Mouse (Mus musculus): Measurements from ENCODE around the gene Arpc4. TPM values are rescaled to one million over a fixed set of nuclear protein-coding genes. Genes with fewer than 3 reads are reported as not detected.

Arpc4 gene
- total and polyA plus RNA-seq, 3 experiments = 150 to 314 (median 202) TPM

DNA sequence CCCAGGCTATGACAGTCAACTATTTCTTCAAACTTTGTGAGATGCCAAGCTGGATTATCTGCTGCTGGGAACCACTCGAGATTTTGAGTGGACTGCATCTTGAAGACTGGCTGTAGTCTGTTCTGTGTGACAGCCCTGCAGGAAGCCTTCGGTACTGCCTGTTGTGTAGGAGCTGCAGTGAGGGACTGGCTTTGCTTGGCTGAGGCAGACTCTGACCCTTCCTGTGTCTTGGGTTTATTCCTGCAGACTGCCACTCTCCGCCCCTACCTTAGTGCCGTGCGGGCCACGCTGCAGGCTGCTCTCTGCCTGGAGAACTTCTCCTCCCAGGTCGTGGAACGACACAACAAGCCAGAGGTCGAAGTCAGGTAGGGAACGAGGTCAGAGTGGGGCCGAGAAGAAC, 2.6 kb downstream of the Arpc4 start:
- dilution Hi-C loops (cut with MboI; ENCODE audit: extremely low pct_ligation_motif_present, extremely low pct_unique_long_range_greater_than_20kb, low sequenced_read_pairs) (no loop called here), in situ Hi-C loops (cut with MboI; ENCODE audit: low pct_ligation_motif_present, low pct_unique_long_range_greater_than_20kb, low sequenced_read_pairs) (no loop called here)
- H3K4me2 ChIP-seq (ENCODE audit: insufficient read depth, low read depth, poor library complexity, severe bottlenecking) = no peak overlapping the region; the same call in 1 of the 2 replicates
- H3K27ac ChIP-seq (ENCODE audit: insufficient read depth, low read depth) = no peak overlapping the region
- H3K79me2 ChIP-seq (replicated peaks; ENCODE audit: control insufficient read depth, extremely low read depth, insufficient read depth, poor library complexity, severe bottlenecking) = peaks cover 42% of the 10 kb centered on the region
- no peak for TF ChIP-seq MAFK (IDR thresholded peaks at IDR 0.05; ENCODE audit: insufficient replicate concordance, low read length)
- no peak for TF ChIP-seq TBP (conservative IDR thresholded peaks at IDR 0.05; ENCODE audit: low read depth, low read length)
- no peak for TF ChIP-seq IRF4 (IDR thresholded peaks at IDR 0.05; ENCODE audit: low read depth, low read length)
- TF ChIP-seq KAT2A (IDR thresholded peaks at IDR 0.05; ENCODE audit: insufficient replicate concordance, low read length) = no peak
- no peak for TF ChIP-seq MYC (IDR thresholded peaks at IDR 0.05; ENCODE audit: low read depth, low read length)
- TF ChIP-seq CHD2 (IDR thresholded peaks at IDR 0.05; ENCODE audit: low read length) = no peak
- no peak for TF ChIP-seq CHD1 (IDR thresholded peaks at IDR 0.05; ENCODE audit: low read depth, low read length)
- TF ChIP-seq USF1 (IDR thresholded peaks at IDR 0.05; ENCODE audit: low read depth, low read length) = no peak
- TF ChIP-seq MAX (IDR thresholded peaks at IDR 0.05; ENCODE audit: low read length) = no peak
- no peak for TF ChIP-seq E2F4 (IDR thresholded peaks at IDR 0.05; ENCODE audit: insufficient replicate concordance, low read depth, low read length)
- no peak for TF ChIP-seq JUND (conservative IDR thresholded peaks at IDR 0.05; ENCODE audit: low read depth, low read length)
- no peak for TF ChIP-seq EP300 (IDR thresholded peaks at IDR 0.05; ENCODE audit: low read length)
- no peak for TF ChIP-seq POLR2AphosphoS2 (IDR thresholded peaks at IDR 0.05; ENCODE audit: low read depth, low read length)
- TF ChIP-seq NRF1 (IDR thresholded peaks at IDR 0.05; ENCODE audit: low read depth, low read length) = no peak
- TF ChIP-seq CTCF (conservative IDR thresholded peaks at IDR 0.05 in 1 of 2, IDR thresholded peaks at IDR 0.05 in 1 of 2; ENCODE audit: low read depth in 2 of 2, low read length in 2 of 2) = no peak
- no peak for TF ChIP-seq ELF1 (IDR thresholded peaks at IDR 0.05; ENCODE audit: low read depth, low read length)
- no peak for TF ChIP-seq SIN3A (IDR thresholded peaks at IDR 0.05; ENCODE audit: low read length)
- H3K4me1 ChIP-seq (ENCODE audit: control insufficient read depth in 1 of 2, insufficient read depth in 2 of 2) = peaks cover 8 to 28% of the 10 kb centered on the region in 2 experiments; a peak in 3 of 4 replicates
- H3K9me3 ChIP-seq (replicated peaks; ENCODE audit: low read length) = no peaks in the 10 kb centered on the region
- no peak overlapping the region for H3K4me3 ChIP-seq (replicated peaks in 1 of 3; ENCODE audit: low read depth in 2 of 3, low read length in 2 of 3, poor library complexity in 1 of 3)
- no peak overlapping the region for H3K9ac ChIP-seq (ENCODE audit: insufficient read depth, low read depth)
- H3K36me3 ChIP-seq (replicated peaks in 1 of 2; ENCODE audit: control insufficient read depth in 1 of 2, insufficient read depth in 1 of 2, low read length in 1 of 2) = peaks cover 46 to 60% of the 10 kb centered on the region in 2 experiments
- no peaks in the 10 kb centered on the region for H3K27me3 ChIP-seq (replicated peaks)
- DNase-seq (ENCODE audit: extremely low read depth) = no peak

- Histone ChIP-seq H3K27me3 (replicated peaks) (no peaks in the 10 kb centered on the region), H3K27ac (ENCODE audit: insufficient read depth, low read depth) (no peak overlapping the region), H3K4me2 (ENCODE audit: insufficient read depth, low read depth, poor library complexity, severe bottlenecking) (no peak overlapping the region), H3K36me3 (replicated peaks in 1 of 2; ENCODE audit: control insufficient read depth in 1 of 2, insufficient read depth in 1 of 2, low read length in 1 of 2) (peaks cover 74 to 93% of the 10 kb centered on the region in 2 experiments), H3K79me2 (replicated peaks; ENCODE audit: control insufficient read depth, extremely low read depth, insufficient read depth, poor library complexity, severe bottlenecking) (peaks cover 29% of the 10 kb centered on the region), H3K9me3 (replicated peaks; ENCODE audit: low read length) (no peaks in the 10 kb centered on the region), H3K4me1 (ENCODE audit: control insufficient read depth in 1 of 2, insufficient read depth in 2 of 2) (peaks cover 8 to 23% of the 10 kb centered on the region in 2 experiments; a peak in 3 of 4 replicates), H3K9ac (ENCODE audit: insufficient read depth, low read depth) (no peak overlapping the region), H3K4me3 (replicated peaks in 1 of 3; ENCODE audit: low read depth in 2 of 3, low read length in 2 of 3, poor library complexity in 1 of 3) (no peak overlapping the region)
- dilution Hi-C loops (cut with MboI; ENCODE audit: extremely low pct_ligation_motif_present, extremely low pct_unique_long_range_greater_than_20kb, low sequenced_read_pairs) = no loop called here
- no peak for TF ChIP-seq JUND (conservative IDR thresholded peaks at IDR 0.05; ENCODE audit: low read depth, low read length)
- no peak for TF ChIP-seq MXI1 (IDR thresholded peaks at IDR 0.05; ENCODE audit: low read depth, low read length)
- no peak for TF ChIP-seq UBTF (IDR thresholded peaks at IDR 0.05; ENCODE audit: low read depth, low read length)
- TF ChIP-seq ELF1 (IDR thresholded peaks at IDR 0.05; ENCODE audit: low read depth, low read length) = no peak
- no peak for TF ChIP-seq SMC3 (IDR thresholded peaks at IDR 0.05; ENCODE audit: low read depth, low read length)
- no peak for DNase-seq (ENCODE audit: extremely low read depth)
- in situ Hi-C loops (cut with MboI; ENCODE audit: low pct_ligation_motif_present, low pct_unique_long_range_greater_than_20kb, low sequenced_read_pairs) = no loop called here
These were observed 6.5 kb downstream of the Arpc4 start for GRCm38 (mm10) chr6:113384351-113384927.
